Mouse (Mus musculus) thymus, adult 2 months (tissue): ENCODE measurements around the gene Gfer.

ENCODE experiments used
- CTCF ChIP-seq: fragments of 200-500 bp; IDR thresholded peaks from 2 replicates; pipeline ENCODE4 v1.5.1; 2012; ENCODE audit warnings: mild to moderate bottlenecking, control low read depth, low read length, moderate library complexity, borderline replicate concordance; ENCODE audit not compliant: control insufficient read depth, poor library complexity, insufficient read depth; ENCODE audit errors: extremely low read depth
- POLR2A ChIP-seq: fragments of 200-500 bp; IDR thresholded peaks from 2 replicates; pipeline ENCODE4 v1.6.1; 2012; ENCODE audit warnings: mild to moderate bottlenecking, low read length, control low read depth, moderate library complexity; ENCODE audit not compliant: control insufficient read depth, poor library complexity, insufficient read depth; ENCODE audit errors: extremely low read depth

GRCm38 (mm10) chr17:24706982-24707800 lies 11.2 kb upstream of the Gfer start, which contains the start of gene Tbl3:
- TF ChIP-seq CTCF (peak; percentile 46; the same call in 1 of the 2 replicates), POLR2A (peak; percentile 65)
